Mouse (Mus musculus): Measurements from ENCODE around the gene Gzmn.
A peak's percentile ranks its signal among the peaks of the same experiment; 100 is the strongest.
"Not testable (repeated sequence)": the region's sequence is repeated elsewhere in the genome, so short reads cannot be mapped to it uniquely, and the experiment has no call there.

Gzmn gene

GRCm38 (mm10) chr14:56174499-56174898 is at the start of gene Gzmn:
Gene Gzmn, minus strand, starts transcription at chr14:56174599.
- no peak for DNase-seq (ENCODE audit: low spot score in 2 of 2)

DNA sequence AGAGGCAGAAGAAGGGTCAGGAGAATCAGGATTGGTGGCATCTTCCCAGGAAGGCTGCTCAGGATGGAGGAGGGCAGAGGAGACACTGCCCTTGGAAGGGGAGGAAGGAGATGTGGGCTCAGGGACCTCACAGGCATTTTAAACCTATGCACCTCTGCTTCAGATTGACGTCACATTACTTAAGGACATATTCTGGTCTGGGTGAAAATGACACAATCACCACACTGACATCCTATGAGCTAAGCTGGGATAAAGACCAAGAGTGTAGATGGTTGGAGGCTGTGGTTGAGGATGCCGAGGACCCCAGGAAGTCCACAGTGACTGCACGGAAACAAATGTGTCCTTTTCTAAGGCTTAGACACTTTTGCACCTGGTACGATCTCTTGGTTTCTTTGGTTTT is 36.9 kb upstream of the Gzmn start, which contains the start of gene Gzmf:
Gene Gzmf, minus strand, starts transcription at position 101 of the 400 bp plus-strand sequence.
- no peak for DNase-seq (ENCODE audit: low spot score in 2 of 2)

DNA sequence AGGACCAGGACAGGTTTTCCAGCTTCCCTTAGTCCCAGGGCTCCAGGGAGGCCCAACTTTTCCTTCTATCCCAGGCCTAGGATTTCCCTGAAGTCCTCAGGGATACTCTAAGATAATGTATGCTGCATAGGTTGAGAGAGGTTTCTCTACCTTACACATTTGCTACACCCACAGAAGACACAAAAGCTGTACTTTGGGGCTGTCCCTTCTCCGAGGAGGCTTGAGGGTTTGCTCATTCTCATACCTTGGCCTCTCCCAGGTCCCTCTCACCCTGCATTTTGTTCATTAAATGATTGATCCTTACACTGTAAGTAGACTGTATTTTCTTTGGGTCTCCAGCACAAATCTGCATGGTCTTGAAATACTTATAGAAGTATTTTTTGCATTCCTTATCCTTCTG is 31.2 kb upstream of the Gzmn start:
- no peak for DNase-seq (ENCODE audit: low spot score in 2 of 2)

DNA sequence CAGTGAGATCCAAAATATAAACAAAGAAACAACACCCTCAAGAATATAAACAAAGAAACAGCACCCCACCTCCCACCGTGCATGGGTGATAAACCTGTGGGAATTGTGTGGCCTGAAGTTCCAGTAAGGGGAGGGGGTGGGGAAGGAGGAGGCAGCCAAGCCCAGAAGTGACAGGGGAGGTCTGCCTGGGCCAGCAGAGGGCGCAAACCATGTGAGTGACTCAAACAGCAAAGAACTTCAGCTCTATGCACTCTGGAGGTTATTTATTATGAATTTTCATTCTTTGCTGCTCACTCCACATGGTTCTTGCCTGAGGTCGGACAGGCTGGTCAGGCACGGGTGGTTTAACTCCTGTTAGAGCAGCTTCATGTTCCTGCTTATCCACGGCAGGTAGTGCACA is 30.6 kb upstream of the Gzmn start:
- peak in 1 of 2 experiments; percentile 26 for DNase-seq (ENCODE audit: low spot score in 2 of 2)

GRCm38 (mm10) chr14:56203975-56204374 is 29.6 kb upstream of the Gzmn start:
- DNase-seq (ENCODE audit: low spot score in 2 of 2) = peak; percentile 40 to 65

- DNase-seq (ENCODE audit: low spot score in 2 of 2) = no peak
These were observed 12.5 kb upstream of the Gzmn start for GRCm38 (mm10) chr14:56186946-56187345.

- peak in 1 of 2 experiments; percentile 8 for DNase-seq (ENCODE audit: low spot score in 2 of 2)
These were observed 12.1 kb upstream of the Gzmn start for GRCm38 (mm10) chr14:56186521-56186920.

DNA sequence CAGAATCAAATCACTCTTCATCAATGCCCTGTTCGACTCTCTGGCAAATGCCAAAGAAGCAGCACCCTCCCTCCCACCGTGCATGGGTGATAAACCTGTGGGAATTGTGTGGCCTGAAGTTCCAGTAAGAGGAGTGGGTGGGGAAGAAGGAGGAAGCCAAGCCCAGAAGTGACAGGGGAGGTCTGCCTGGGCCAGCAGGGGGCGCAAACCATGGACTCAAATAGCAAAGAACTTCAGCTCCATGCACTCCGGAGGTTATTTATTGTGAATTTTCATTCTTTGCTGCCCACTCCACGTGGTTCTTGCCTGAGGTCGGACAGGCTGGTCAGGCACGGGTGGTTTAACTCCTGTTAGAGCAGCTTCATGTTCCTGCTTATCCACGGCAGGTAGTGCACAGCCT is 3.3 kb upstream of the Gzmn start:
- not testable (repeated sequence) for DNase-seq (ENCODE audit: low spot score in 2 of 2)

GRCm38 (mm10) chr14:56173396-56173795 is 1.0 kb downstream of the Gzmn start:
- DNase-seq (ENCODE audit: low spot score in 2 of 2) = no peak

- DNase-seq (ENCODE audit: low spot score in 2 of 2) = no peak
These were observed 1.7 kb downstream of the Gzmn start for GRCm38 (mm10) chr14:56172744-56173143.

GRCm38 (mm10) chr14:56168009-56168408 is 6.4 kb downstream of the Gzmn start:
- no peak for DNase-seq (ENCODE audit: low spot score in 2 of 2)

DNA sequence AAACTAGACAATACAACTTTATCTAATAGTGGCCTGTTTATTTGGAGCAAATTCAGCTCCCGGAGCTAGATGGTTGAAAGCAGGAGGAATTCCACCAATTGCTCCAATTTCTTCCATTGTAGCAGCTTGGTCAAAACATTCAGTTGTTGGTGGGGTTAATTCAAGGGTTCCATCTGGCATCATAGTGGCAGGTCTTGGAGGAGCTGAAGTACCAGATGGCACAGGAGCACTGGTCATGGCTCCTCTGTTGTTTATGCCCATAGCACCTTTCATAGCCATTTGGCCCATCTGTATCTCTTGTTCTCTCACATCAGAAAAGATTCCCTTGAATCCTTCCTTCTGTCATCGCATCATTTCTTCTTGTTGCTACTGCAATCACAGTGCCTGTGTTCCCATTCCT is 12.3 kb downstream of the Gzmn start:
- no peak for DNase-seq (ENCODE audit: low spot score in 2 of 2)

DNA sequence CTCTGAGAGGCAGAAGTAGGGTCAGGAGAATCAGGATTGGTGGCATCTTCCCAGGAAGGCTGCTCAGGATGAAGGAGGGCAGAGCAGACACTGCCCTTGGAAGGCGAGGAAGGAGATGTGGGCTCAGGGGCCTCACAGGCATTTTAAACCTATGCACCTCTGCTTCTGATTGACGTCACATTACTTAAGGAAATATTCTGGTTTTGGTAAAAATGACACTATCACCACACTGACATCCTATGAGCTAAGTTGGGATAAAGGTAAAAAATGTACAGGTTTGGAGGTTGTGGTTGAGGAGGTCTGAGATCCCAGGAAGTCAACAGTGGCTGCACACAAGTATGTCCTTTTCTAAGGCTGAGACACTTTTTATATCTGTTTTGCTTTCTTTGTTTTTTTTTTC is 14.9 kb downstream of the Gzmn start, which contains the start of gene Gzmg:
Gene Gzmg, minus strand, starts transcription at position 101 of the 400 bp plus-strand sequence.
- not testable (repeated sequence) for DNase-seq (ENCODE audit: low spot score in 2 of 2)

DNA sequence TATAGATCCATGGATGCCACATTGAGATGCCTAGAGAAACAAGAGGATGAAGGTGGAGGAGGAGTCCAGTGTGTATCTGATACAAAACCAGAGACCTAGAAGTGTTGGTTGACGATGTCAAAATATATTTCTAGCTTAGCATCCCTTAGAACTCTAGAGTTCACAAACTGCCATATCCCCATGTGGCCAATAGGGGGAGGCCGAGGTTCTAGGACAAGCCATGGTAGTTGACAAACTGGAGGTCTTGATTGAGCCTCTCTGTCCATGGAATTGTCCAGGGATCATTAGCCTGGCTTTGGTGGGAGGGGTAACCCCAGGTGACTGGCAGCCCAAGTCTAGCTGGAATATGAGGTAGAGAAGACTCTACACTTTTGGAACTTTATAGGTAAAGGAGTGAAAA is 19.1 kb downstream of the Gzmn start:
- DNase-seq (ENCODE audit: low spot score in 2 of 2) = no peak

GRCm38 (mm10) chr14:56133675-56134074 is 40.7 kb downstream of the Gzmn start:
- DNase-seq (ENCODE audit: low spot score in 2 of 2) = not testable (repeated sequence)

GRCm38 (mm10) chr14:56132508-56132907 is 41.9 kb downstream of the Gzmn start, which contains the start of gene Gzmd:
Gene Gzmd, minus strand, starts transcription at chr14:56132608.
- DNase-seq (ENCODE audit: low spot score in 2 of 2) = not testable (repeated sequence)

DNA sequence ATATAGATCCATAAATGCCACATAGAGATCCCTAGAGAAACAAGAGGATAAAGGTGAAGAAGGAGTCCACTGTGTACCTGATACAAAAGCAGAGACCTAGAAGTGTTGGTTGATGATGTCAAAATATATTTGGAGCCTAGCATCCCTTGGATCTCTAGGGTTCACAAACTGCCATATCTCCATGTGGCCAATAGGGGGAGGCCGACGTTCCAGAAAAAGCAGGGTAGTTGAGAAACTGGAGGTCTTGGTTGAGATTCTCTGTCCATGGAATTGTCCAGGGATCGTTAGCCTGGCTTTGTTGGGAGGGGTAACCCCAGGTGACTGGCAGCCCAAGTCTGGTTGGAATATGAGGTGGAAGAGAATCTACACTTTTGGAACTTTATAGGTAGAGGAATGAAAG is 46.1 kb downstream of the Gzmn start:
- no peak for DNase-seq (ENCODE audit: low spot score in 2 of 2)

DNA sequence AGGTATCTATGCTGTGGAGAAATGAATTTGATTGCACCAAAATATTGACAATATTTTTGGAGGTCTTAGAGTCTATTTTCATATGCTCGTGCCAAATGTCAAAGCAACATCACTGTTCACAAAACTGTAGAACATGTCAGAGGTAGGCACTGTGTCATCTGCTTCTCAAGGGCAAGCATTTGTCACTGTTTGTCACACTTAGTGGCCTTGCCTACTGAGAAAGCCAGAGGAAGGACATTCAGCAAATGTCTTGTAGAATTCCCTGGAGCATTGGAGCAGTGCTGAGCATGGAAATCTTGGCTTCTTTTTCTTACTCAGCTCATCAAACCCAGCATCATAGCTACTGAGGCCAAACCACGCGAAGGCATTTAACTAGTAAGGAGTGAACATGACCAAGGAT is 50.9 kb downstream of the Gzmn start:
- no peak for DNase-seq (ENCODE audit: low spot score in 2 of 2)

DNA sequence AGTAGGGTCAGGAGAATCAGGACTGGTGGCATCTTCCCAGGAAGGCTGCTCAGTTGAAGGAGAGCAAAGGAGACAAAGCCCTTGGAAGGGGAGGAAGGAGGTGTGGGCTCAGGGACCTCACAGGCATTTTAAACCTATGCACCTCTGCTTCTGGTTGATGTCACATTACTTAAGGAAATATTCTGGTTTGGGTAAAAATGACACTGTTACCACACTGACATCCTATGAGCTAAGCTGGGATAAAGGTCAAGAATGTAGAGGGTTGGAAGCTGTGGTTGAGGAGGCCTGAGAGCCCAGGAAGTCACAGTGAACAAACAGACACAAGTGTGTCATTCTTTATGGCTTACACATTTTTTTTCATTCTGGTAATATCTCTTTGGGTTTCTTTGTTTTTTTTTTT is 53.9 kb downstream of the Gzmn start, which contains the start of gene Gzme:
Gene Gzme, minus strand, starts transcription at position 101 of the 400 bp plus-strand sequence.
- no peak for DNase-seq (ENCODE audit: low spot score in 2 of 2)
